In the genomic region with DNA sequence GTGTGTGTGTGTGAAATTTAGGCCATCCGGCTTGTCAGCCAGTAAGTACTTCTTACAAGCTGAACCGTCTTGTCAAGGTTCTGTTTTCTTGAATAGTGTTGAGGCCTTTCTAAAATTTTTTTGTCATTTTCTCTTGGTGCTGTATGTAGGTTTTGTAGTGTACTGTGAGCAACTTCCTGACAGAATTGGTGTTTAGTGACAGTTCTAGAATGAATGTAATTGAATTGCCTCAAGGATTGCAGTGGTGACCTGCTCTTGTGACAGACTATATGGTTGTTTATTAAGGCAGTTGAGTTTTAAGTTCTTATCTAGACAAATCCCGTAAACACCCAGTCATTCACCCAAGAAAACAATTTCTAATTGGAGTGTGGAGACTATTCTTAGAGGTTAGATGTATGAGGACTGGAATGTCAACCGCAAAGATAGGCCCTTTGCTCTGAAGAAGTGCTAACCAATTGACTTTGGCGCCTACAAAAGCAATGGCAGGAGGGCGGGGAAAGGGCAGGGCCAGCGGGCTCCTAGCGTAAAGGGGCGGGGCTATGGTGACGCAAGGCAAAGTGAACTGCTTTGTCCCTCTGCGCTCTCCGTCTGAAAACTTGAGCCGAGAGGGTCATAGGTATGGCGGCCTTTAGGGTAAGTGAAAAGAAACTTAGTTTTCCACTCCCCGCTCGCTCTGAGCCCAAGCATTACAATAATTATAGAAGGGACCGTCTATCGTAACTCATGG, we compare ENCODE assay signal across 8 mouse cellular contexts. TPM values are rescaled to one million over a fixed set of nuclear protein-coding genes. Genes with fewer than 3 reads are reported as not detected.
DNase-seq lines count a peak whose midpoint lies in the region; ATAC-seq lines count a peak whose summit lies in the region.

TSS of gene Apool (plus strand) at position 531 of the 727 bp plus-strand sequence.

- peak within 1 kb of the TSS; percentile 53 for H3K4me2 ChIP-seq in lung, embryonic 16.5 days (ENCODE audit: low read depth, low read length)

- H3K27ac ChIP-seq in lung, embryonic 16.5 days (ENCODE audit: low read length) = peak within 1 kb of the TSS; percentile 66

- H3K36me3 ChIP-seq in lung, embryonic 16.5 days (ENCODE audit: control insufficient read depth, insufficient read depth, low read length) = no peaks in the 10 kb centered on the region

- peak; percentile 89 for DNase-seq in MEL-GATA-1-ER (ENCODE audit: extremely low read depth, low read depth)
- DNase-seq in cerebellum, adult 8-10 months = peak; percentile 74
- DNase-seq in forelimb bud, embryonic 11.5 days (ENCODE audit: low read depth, low spot score) = peak; percentile 79
- peak; percentile 44 for DNase-seq in layer of hippocampus, adult 9-10 months (ENCODE audit: low spot score)
- DNase-seq in ovary, postnatal 10 days (ENCODE audit: low spot score) = peak; percentile 72
- peak; percentile 77 for DNase-seq in thymus, postnatal 10 days (ENCODE audit: low spot score in 2 of 2)

- peaks cover 3% of the 10 kb centered on the region; the same call in 1 of the 2 replicates for H3K4me1 ChIP-seq in lung, embryonic 16.5 days (replicated peaks; ENCODE audit: control insufficient read depth, insufficient read depth, low read length)

- H3K9ac ChIP-seq in lung, embryonic 16.5 days (ENCODE audit: low read length) = peak within 1 kb of the TSS; percentile 78

- peak within 1 kb of the TSS; percentile 65 for H3K4me3 ChIP-seq in lung, embryonic 16.5 days (ENCODE audit: low read length)

- no peaks in the 10 kb centered on the region for H3K9me3 ChIP-seq in lung, embryonic 16.5 days (ENCODE audit: control insufficient read depth, low read length)

- ATAC-seq in hematopoietic stem cell, adult 5-6 weeks (replicated peaks in 1 of 2; ENCODE audit: insufficient read depth in 1 of 2, low FRiP score in 2 of 2, low TSS enrichment in 1 of 2, low read depth in 1 of 2, poor library complexity in 2 of 2, severe bottlenecking in 2 of 2) = peak; percentile 100
- ATAC-seq in lung, embryonic 16.5 days (ENCODE audit: low read depth) = peak; percentile 98

- no peaks in the 10 kb centered on the region for H3K27me3 ChIP-seq in lung, embryonic 16.5 days (ENCODE audit: control insufficient read depth, insufficient read depth, low read depth, low read length)

- 17% methylated on average over 18 of the region's 18 CpGs for WGBS in lung, embryonic 16.5 days

RNA-seq across cellular contexts. Expression of gene Apool, which starts in this region (rescaled TPM):
- total RNA-seq in hematopoietic stem cell, adult 5-6 weeks (2017) = 43.3 and 51.4 TPM in 2 replicates
- polyA plus RNA-seq in lung, embryonic 16.5 days (2015; fragmentation: Nextera tagmentation; extraction: Ambion mirVana) = 56.3 and 62.2 TPM in 2 replicates

Comparison
In these comparisons a context has a peak if more than half of its experiments do, and no peak if none do; other contexts are left out.
1. Peak in every context shown above with its lines: DNase-seq, ATAC-seq, H3K4me3 ChIP-seq and H3K27ac ChIP-seq.